Mouse (Mus musculus) spleen, postnatal 10 days (tissue): ENCODE results near the gene Asic5.

Experiments
- DNase-seq, 2 experiments: peaks; one replicate each; pipeline ENCODE4 v3.0.0; 2021 to 2022; ENCODE audit warnings: low spot score in 2 of 2

Asic5 gene

GRCm38 (mm10) chr3:82014148-82014703, 32.1 kb downstream of the Asic5 start:
- DNase-seq: no peak

GRCm38 (mm10) chr3:82022421-82022920, 40.4 kb downstream of the Asic5 start:
- DNase-seq: no peak

- DNase-seq: no peak
Observed at GRCm38 (mm10) chr3:82023065-82023464, 41.0 kb downstream of the Asic5 start.

- DNase-seq: no peak
Observed at GRCm38 (mm10) chr3:82027286-82027685, 45.2 kb downstream of the Asic5 start.

- peak in 1 of 2 experiments; percentile 25 for DNase-seq
Observed at GRCm38 (mm10) chr3:82029229-82029628, 47.1 kb downstream of the Asic5 start.

GRCm38 (mm10) chr3:82030008-82030748, 48.1 kb downstream of the Asic5 start:
- no peak for DNase-seq

GRCm38 (mm10) chr3:82036262-82037044, 54.4 kb downstream of the Asic5 start:
- no peak for DNase-seq

GRCm38 (mm10) chr3:82043676-82044075, 61.6 kb downstream of the Asic5 start:
- no peak for DNase-seq

- no peak for DNase-seq
Observed at GRCm38 (mm10) chr3:82044902-82045301, 62.8 kb downstream of the Asic5 start.

GRCm38 (mm10) chr3:82046087-82046486, 64.0 kb downstream of the Asic5 start:
- no peak for DNase-seq

GRCm38 (mm10) chr3:82047100-82047753, 65.1 kb downstream of the Asic5 start:
- DNase-seq: peak in 1 of 2 experiments; percentile 35

GRCm38 (mm10) chr3:82048078-82048477, 66.0 kb downstream of the Asic5 start:
- no peak for DNase-seq

- no peak for DNase-seq
Observed at GRCm38 (mm10) chr3:82048681-82049080, 66.6 kb downstream of the Asic5 start.

GRCm38 (mm10) chr3:82051468-82051867, 69.4 kb downstream of the Asic5 start:
- no peak for DNase-seq

GRCm38 (mm10) chr3:82052029-82052428, 69.9 kb downstream of the Asic5 start:
- no peak for DNase-seq

GRCm38 (mm10) chr3:82054283-82054974, 72.3 kb downstream of the Asic5 start:
- DNase-seq: no peak

- DNase-seq: no peak
Observed at GRCm38 (mm10) chr3:82057201-82057600, 75.1 kb downstream of the Asic5 start.

- no peak for DNase-seq
Observed at GRCm38 (mm10) chr3:82061402-82062180, 79.5 kb downstream of the Asic5 start.

- no peak for DNase-seq
Observed at GRCm38 (mm10) chr3:82067830-82068229, 85.7 kb downstream of the Asic5 start.
